Mouse (Mus musculus) central nervous system, embryonic 18 days (tissue): ENCODE measurements around the gene Supt5. TPM values are rescaled to one million over a fixed set of nuclear protein-coding genes. Genes with fewer than 3 reads are reported as not detected.

ENCODE experiments used
- polyA plus RNA-seq: library from polyadenylated mRNA; depleted of rRNA; stranded (reverse); fragments of >200 nt; gene quantifications from 2 replicates; pipeline ENCODE4 v1.2.3, GENCODE M21; 2012; rRNA removed

The Supt5 gene
- polyA plus RNA-seq = 98.1 and 101 TPM in 2 replicates

DNA sequence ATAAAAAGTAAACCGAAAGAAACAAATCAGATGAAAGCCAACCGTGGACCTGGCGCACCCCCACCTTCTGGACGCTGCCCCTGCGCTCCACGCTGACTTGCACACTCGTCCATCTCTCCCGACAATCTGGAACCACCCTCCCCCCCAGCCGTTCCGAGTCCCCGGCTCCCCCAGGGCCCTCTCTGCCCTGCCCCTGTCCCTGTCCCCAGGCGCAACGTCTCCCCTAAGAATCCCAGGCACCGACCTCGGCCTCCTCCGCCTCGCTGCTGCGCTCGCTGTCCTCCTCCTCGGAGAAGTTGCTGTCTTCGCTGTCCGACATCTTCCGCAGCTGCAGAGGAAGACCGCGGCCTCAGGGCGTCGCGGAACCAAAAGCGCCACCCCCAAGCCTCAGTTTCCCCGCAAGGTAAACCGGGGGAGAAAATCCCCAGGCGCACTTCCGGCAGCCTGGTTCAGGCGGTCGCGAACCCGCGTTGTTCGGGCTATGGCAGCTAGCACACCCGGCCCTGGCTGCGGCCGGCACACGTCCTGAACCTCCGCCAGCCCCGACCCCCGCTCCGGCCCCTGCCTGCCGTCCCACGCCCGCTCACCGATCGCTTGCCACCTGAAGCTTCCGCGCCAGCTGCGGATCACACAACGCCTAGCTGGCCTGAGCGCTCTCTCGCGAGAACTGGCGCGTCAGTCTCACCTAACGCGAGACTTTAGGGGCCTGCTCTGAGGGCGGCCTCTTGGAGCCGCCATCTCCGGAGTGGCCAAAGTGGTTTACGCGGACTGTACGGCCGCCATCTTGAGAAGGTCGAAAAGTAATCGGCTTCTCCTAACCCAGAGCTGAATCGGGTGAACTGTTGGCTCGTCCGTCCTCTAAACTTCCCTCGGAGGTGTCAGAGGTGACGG is at the start of gene Supt5:
Gene Supt5, minus strand, starts transcription at position 639 of the 891 bp plus-strand sequence.

DNA sequence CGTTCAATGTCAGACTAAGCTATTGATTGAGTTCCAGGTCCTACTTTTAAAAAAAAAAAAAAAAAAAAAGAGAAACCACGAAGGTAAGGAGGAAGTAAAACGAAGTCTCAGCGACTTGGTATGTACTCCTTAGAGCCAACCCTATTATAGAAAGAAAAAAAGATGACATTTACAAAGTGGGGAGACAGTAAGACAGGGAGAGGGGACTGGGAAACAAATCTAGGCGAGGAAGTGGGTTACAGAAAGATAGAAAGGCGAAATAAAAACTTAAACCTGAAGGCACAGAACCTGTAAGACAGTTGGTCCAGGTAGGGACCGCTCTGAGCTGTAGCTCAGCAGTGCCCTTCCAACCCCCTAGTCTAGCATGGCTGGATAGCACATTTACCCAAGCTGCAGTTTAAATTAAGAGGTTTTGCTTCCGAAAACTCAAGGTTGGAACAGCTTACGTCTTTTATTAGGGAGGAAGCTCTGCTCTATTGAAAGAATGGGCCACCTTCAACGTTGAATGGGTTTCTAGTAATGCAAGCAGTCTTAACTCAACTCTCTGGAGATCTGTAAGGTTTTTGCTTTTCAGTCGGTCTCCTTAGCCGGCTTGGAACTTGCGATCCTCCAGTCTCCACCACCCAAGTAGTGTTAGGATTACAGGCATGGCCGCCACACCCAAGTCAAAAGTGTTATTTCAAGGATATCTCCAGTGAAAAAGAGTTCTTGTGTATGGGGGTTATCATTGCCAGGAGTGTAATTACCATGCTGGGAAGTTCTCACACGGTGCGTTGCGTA is 41.9 kb upstream of the Supt5 start, which contains the start of gene Zfp36:
Gene Zfp36, minus strand, starts transcription at position 17 of the 780 bp plus-strand sequence.

DNA sequence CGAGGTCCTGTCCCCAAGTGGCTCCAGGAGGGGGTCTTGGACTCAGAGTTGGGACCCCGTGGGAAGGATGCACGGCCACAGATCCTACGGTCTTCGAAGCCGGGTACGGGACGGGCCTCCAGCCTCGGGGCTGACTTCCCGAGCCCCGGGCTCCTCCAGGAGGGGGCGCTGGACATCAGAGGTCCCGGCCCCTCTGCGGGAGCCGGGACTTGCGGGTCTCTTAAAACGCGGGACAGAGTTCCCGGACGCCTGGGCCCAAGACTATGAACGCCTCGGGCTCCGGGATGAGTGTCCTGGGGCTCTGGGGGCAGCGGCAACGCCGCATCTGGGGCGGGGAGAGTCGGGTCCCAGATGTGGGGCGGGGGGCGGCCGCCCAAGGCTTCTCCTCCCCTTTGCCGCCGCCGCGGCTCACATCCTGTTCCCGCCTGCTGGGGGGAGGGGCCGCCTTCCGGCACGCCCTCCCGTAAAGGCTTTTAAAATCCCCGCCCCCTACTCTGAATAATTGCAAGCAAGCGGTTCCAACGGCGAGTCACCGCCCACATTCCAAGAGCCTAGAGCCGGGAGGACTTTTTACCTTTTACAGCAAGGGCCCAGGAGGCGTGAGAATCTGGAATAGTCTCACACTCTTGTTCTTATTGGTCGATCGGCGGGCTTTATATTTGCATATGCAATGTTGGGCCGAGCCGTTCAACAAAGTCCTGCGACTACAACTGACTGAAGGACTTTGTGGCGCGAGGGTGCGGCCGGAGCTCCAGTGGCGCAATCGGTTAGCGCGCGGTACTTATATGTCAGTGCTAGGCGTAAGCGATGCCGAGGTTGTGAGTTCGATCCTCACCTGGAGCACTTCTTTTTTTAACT is 33.9 kb upstream of the Supt5 start, which contains the start of gene Plekhg2:
Gene Plekhg2, minus strand, starts transcription at position 349 of the 858 bp plus-strand sequence.

DNA sequence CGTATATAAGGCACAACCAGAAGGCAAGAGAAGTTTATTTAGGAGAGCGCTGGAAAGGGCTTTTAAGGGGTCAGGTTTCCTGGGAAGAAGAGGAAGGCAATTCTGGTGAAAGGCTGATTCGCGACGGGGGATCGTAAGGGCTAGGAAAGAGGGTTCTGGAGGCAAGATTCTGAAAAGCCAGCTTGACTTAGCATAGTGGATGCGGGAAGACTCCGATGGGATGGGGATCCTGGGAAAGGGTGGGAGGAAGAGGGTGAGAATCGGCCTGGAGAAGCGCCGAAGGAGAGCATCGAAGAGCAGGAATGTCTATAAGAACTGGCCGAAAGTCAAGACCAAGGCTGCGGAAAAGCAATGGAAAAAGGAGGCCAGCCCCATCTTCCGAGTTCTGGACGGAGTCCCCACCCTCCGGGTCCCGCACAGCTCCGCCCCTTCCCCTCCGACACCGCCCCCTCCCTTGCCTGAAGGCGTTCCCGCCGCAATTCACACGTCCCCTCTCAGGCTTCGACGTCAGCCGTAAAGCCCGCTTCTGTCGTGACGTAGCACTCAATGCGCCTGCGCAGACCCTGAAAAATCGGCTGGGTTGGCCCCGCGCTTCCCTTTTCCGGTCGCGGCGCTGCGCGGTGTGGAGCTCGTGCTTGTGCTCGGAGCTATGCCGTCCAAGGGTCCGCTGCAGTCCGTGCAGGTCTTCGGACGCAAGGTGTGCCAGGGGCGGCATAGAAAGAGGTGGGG is 11.8 kb upstream of the Supt5 start, which contains the start of gene Rps16:
Gene Rps16, plus strand, starts transcription at position 498 of the 729 bp plus-strand sequence.

DNA sequence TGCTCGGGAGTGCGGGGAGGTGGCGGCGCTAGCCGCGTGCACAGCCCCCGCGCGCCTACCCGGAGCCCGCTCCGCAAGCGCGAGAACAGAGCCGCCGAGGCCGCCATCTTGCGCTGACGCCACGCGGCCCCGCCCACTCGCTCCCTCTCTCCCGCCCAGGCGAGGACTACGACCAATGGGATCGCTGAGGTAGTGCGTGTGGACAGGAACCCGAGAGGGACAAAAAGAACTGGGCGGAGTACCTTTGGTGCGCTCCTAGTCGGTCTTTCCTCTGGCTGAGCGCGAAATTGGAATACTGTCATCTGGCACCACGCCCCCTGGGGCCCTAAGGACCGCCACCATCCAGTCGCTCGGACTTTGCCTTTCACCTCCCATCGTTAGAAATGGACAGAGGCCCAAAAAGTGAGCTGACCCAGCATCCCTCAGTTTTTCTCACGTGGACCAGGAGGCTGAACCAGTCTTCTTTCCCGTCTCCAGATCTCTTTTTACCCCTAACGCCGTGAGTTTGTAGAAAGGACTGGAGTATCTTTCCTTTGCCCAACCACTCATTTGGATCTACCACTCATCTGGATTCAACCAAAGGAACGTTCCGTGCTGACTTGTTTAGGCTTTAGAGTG is 26.5 kb downstream of the Supt5 start, which contains the start of gene Timm50:
Gene Timm50, minus strand, starts transcription at position 147 of the 618 bp plus-strand sequence.

DNA sequence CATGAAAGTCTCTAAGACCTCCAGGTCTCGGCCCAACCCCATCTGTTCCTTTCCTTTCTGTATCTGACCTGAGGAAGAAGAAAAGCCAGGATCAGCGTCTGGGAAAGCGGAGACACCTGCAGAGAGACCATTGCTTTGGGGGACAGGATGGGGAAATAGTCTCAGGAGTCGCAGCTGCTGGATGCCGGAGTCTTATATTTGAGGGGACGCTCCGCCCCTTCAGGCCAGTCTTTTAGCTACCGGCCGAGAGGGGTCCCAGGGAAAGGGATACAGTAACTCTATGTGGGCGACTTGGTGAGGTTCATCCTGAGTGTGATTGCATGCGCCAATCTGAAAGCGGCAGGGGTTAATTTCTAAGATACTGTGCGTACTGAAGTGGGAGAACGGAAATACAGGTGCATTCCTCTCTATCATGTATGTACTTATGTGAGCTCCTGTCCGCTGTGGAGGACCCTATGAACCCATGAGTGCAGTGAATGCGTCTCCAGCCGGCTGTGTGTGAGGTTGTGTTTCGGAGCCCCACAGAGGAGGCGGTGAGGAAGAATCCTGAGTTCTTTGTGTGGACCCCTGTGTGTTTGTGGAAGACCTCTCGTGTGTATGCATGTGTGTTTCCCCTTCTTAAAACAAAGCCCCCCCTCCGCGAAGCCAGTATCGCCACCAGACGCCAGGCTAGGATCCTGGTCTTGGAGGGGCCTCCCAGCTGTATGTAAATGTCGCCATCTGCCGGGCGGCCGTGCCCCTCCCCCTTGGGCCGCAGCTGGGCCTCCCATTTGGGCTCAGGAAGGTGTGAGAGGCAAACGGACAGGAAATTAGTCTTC is 36.7 kb downstream of the Supt5 start, which contains the start of gene Dll3:
Gene Dll3, minus strand, starts transcription at position 623 of the 818 bp plus-strand sequence.

DNA sequence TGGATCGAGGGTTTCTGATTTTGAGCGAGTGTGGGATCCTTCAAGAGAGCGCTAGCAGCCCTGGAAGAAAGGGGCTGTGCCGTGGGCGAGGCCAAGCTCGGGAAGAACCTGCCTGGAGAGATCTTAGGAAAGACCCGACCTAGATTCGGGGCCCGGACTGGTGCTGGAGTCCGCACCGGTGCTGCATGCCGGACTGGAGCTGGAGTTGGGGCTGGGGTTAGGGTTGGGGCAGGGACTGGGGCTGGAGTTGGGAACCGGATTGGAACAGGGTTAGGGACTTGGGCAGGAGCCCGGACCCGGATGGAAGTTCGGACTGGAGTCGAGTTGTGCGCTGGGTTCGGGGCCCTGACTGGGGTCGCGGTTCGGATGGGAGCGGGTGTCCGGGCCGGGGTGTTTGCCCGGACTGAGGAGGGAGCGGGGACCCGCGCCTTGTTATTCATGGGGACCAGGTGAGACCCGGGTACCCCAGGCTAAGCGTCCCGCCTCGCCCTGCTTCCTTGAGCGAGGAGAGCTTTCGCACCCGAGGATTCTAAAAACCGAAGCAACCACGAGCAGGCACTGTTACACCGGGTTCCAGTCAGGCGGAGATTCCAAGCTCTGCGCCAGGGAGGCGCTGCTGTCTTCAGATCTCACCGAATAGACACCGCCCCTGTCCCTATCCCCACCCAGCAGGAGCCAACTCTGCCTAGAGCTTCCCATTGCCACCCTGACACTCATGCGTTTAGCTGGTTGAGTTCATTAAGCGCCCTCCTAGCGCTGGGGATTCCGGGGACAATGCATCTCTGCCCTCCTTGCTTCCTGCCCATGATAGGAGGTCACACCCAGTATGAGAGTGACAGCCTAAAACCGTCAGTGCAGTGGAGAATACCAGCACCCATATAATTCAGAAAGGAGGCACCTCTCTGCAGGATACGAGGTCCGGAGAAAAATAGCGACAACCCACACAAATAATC is 47.6 kb downstream of the Supt5 start, which contains the start of gene Selenov:
Gene Selenov, minus strand, starts transcription at position 549 of the 953 bp plus-strand sequence.

DNA sequence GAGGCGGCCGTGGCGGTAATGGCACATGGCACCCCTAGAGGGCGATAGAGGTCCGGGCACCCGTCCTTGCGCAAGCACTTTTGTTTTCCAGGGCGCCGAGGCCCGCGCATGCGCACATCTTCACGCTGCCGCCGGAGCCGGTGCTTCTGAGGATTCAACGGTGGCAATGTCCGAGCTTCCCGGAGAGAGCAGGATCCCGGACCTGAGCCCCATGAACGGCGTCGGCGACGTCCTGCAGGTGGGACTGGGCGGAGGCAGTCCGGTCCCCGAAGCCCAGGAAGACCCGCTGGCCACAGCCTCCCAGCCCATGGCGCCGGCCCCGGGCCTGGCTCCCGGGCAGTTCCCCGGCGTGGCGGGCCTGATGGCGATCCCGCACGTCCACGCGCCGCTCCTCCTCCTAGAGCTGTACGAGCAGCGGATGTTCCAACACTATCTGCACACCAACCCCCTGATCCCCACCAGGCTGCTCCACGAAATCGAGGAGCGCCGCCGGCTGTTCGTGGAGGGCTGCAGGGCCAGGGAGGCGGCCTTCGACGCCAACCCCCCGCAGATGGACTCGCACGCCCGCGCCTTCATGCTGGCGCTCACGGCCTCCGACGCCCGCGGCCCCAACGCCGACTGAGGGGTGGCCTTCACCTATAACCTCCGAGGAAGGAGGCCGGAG is 60.8 kb downstream of the Supt5 start, which contains the start of gene Eid2b:
Gene Eid2b, plus strand, starts transcription at position 125 of the 664 bp plus-strand sequence.

DNA sequence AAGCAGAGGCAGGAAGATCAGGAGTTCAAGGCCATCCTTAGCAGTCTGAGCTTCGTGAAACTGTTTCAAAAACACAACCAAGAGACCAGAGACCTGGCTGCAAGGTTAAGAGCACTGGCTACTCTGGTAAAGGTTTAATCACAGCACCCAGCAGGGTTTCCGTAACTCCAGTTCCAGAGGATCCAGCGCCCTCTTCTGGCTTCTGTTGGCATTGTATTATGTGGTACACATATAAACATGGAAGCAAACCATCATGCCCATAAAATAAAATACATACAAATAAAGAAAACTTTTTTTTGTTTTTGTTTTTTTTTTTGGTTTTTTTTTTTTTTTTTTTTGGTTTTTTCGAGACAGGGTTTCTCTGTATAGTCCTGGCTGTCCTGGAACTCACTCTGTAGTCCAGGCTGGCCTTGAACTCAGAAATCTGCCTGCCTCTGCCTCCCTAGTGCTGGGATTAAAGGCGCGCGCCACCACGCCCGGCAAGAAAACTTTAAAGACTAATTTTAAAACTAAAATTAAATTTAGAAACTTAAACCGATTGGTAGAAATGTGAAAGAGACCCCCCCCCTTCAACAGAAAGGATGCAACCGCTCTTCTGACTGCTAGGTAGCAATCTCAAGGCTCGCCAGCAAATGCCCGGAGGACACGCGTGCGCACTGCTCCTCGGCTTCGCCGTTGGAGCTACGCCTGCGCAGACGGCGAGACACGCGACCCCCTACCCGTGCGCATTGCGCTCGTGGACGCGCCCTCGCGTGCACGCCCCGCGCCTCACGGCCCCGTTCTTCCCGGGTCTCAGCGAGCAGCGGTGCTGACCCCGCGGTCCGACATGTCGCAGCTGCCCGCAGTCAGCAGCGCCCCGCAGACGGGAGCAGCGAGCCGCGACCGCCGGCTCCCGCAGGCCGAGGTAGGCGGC is 71.2 kb downstream of the Supt5 start, which contains the start of gene Eid2:
Gene Eid2, plus strand, starts transcription at position 753 of the 913 bp plus-strand sequence.

Other genes starting within 250 kb of the Supt5 start
- 0.03 TPM in 2 replicates for gene 9530053A07Rik, start 209.3 kb downstream of the Supt5 start, polyA plus RNA-seq
- gene Fbl, start 169.0 kb downstream of the Supt5 start, polyA plus RNA-seq = 203 and 219 TPM in 2 replicates
- gene Dyrk1b, start 159.3 kb downstream of the Supt5 start, polyA plus RNA-seq = 24.1 and 28.7 TPM in 2 replicates
- 78.5 and 79.8 TPM in 2 replicates for gene Eid2, start 70.9 kb downstream of the Supt5 start, polyA plus RNA-seq
- gene Eid2b, start 61.0 kb downstream of the Supt5 start, polyA plus RNA-seq = 46.2 and 47.3 TPM in 2 replicates
- 1.9 and 2.3 TPM in 2 replicates for gene Selenov, start 47.6 kb downstream of the Supt5 start, polyA plus RNA-seq
- gene Dll3, start 36.5 kb downstream of the Supt5 start, polyA plus RNA-seq = 13.5 and 13.6 TPM in 2 replicates
- gene Timm50, start 26.7 kb downstream of the Supt5 start, polyA plus RNA-seq = 87.3 and 91.7 TPM in 2 replicates
- 1,114 and 1,140 TPM in 2 replicates for gene Rps16, start 11.9 kb upstream of the Supt5 start, polyA plus RNA-seq
- 13.5 and 19.5 TPM in 2 replicates for gene Plekhg2, start 33.9 kb upstream of the Supt5 start, polyA plus RNA-seq
- gene Zfp36, start 41.5 kb upstream of the Supt5 start, polyA plus RNA-seq = 2.6 and 4.6 TPM in 2 replicates
- 43.0 and 44.9 TPM in 2 replicates for gene Med29, start 54.0 kb upstream of the Supt5 start, polyA plus RNA-seq
- 104 and 110 TPM in 2 replicates for gene Paf1, start 54.2 kb upstream of the Supt5 start, polyA plus RNA-seq
- gene Gmfg, start 98.7 kb upstream of the Supt5 start, polyA plus RNA-seq = 2.9 TPM in 2 replicates
- gene Lrfn1, start 113.2 kb upstream of the Supt5 start, polyA plus RNA-seq = 58.8 and 65.9 TPM in 2 replicates
- gene Ifnl2, start 171.7 kb upstream of the Supt5 start, polyA plus RNA-seq = not detected in 2 replicates
- not detected in 2 replicates for gene Ifnl3, start 184.1 kb upstream of the Supt5 start, polyA plus RNA-seq
- gene Sycn, start 202.1 kb upstream of the Supt5 start, polyA plus RNA-seq = not detected in 2 replicates
- 0.20 and 3.1 TPM in 2 replicates for gene Nccrp1, start 208.5 kb upstream of the Supt5 start, polyA plus RNA-seq